ENCODE assay signal across 16 mouse cellular contexts in the genomic region with DNA sequence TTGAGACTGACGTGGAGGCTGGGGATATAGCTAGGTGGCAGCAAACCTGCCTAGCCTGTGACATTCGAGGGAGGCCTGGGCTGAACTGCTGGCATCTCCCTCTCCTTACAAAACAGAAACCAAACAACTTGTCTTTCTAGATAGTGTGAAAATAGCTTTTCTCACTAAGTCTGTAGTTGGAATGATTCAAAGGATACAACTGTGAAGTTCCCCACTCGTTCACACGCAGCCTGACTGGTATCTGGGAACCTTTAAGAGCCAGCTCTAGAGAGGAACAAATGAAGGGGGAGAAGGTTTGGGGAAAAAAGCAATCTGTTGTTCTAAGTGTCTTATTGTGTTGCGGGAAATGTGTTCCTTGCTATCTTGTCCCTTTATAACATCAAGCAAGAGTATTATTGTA. TPM values are rescaled to one million over a fixed set of nuclear protein-coding genes. Genes with fewer than 3 reads are reported as not detected.
DNase-seq lines count a peak whose midpoint lies in the region; ATAC-seq and TF ChIP-seq lines count a peak whose summit lies in the region.
"Had no signal": no experiment of that assay in that cellular context is flagged by ENCODE, and none has a peak within 500 bp of the region (broad histone marks: within the 10 kb centered on the region; RNA-seq: fewer than 3 reads in every experiment).

No protein-coding gene starts in this region.

- no peak for TF ChIP-seq CTCF in stomach, postnatal 0 days (IDR thresholded peaks at IDR 0.05; ENCODE audit: low read depth)

- H3K9me3 ChIP-seq in forebrain, embryonic 10.5 days = peaks cover 5% of the 10 kb centered on the region; the same call in 1 of the 2 replicates
- H3K9me3 ChIP-seq in forebrain, embryonic 16.5 days (ENCODE audit: control insufficient read depth, low read length) = no peaks in the 10 kb centered on the region
- no peaks in the 10 kb centered on the region for H3K9me3 ChIP-seq in heart, embryonic 13.5 days
- H3K9me3 ChIP-seq in lung, embryonic 15.5 days = no peaks in the 10 kb centered on the region
- H3K9me3 ChIP-seq in midbrain, embryonic 15.5 days = no peaks in the 10 kb centered on the region
- no peaks in the 10 kb centered on the region for H3K9me3 ChIP-seq in stomach, postnatal 0 days (ENCODE audit: control insufficient read depth, low read length)

- H3K9ac ChIP-seq in forebrain, embryonic 16.5 days (replicated peaks; ENCODE audit: low read depth, low read length) = no peak overlapping the region
- no peak overlapping the region for H3K9ac ChIP-seq in heart, embryonic 13.5 days
- H3K9ac ChIP-seq in lung, embryonic 15.5 days = no peak overlapping the region
- H3K9ac ChIP-seq in midbrain, embryonic 15.5 days = no peak overlapping the region
- H3K9ac ChIP-seq in stomach, postnatal 0 days (ENCODE audit: low read length) = no peak overlapping the region

- intact Hi-C loops in heart, postnatal 36 days (cut with DNase I) = no loop called here

- no peak for DNase-seq in forebrain, embryonic 10.5 days (ENCODE audit: extremely low spot score, low spot score)
- DNase-seq in heart, postnatal 36 days = no peak
- no peak for DNase-seq in lung, postnatal 4 days
- no peak for DNase-seq in stomach, postnatal 0 days (ENCODE audit: low spot score)
- DNase-seq: cerebellum, adult 9-10 months; lung, embryonic 14.5 days; spleen, adult 18-20 months; thymus, postnatal 36 days had no signal

- no peak for ATAC-seq in forebrain, embryonic 16.5 days
- no peak for ATAC-seq in heart, embryonic 13.5 days (ENCODE audit: extremely low read depth, insufficient number of reproducible peaks, low FRiP score, low TSS enrichment)
- ATAC-seq in lung, embryonic 15.5 days (ENCODE audit: borderline replicate concordance, extremely low read depth, low FRiP score, low TSS enrichment) = no peak
- no peak for ATAC-seq in midbrain, embryonic 15.5 days (replicated peaks)
- no peak for ATAC-seq in stomach, postnatal 0 days (ENCODE audit: low FRiP score, low TSS enrichment)

- WGBS in forebrain, embryonic 10.5 days = 86% methylated on average over 5 of the region's 5 CpGs
- 78% methylated on average over 5 of the region's 5 CpGs for WGBS in forebrain, embryonic 16.5 days
- WGBS in heart, embryonic 13.5 days = 72% methylated on average over 5 of the region's 5 CpGs
- 82% methylated on average over 5 of the region's 5 CpGs for WGBS in lung, embryonic 15.5 days
- 83% methylated on average over 5 of the region's 5 CpGs for WGBS in midbrain, embryonic 15.5 days
- WGBS in stomach, postnatal 0 days = 82% methylated on average over 5 of the region's 5 CpGs

- peak overlapping the region; percentile 98; the same call in 1 of the 2 replicates for H3K27ac ChIP-seq in forebrain, embryonic 10.5 days
- no peak overlapping the region for H3K27ac ChIP-seq in forebrain, embryonic 16.5 days (ENCODE audit: low read length)
- H3K27ac ChIP-seq in heart, embryonic 13.5 days (replicated peaks) = peak overlapping the region; percentile 92
- 0 out of 2 replicates have a peak overlapping the region, but pooled peaks have one; percentile 97 for H3K27ac ChIP-seq in lung, embryonic 15.5 days
- peak overlapping the region; percentile 94; the same call in 1 of the 2 replicates for H3K27ac ChIP-seq in midbrain, embryonic 15.5 days
- H3K27ac ChIP-seq in stomach, postnatal 0 days (replicated peaks) = no peak overlapping the region

- peaks cover 32% of the 10 kb centered on the region for H3K36me3 ChIP-seq in forebrain, embryonic 10.5 days (replicated peaks)
- H3K36me3 ChIP-seq in forebrain, embryonic 16.5 days (ENCODE audit: control insufficient read depth, insufficient read depth) = peaks cover 4% of the 10 kb centered on the region; the same call in 1 of the 2 replicates
- H3K36me3 ChIP-seq in heart, embryonic 13.5 days = peaks cover 25% of the 10 kb centered on the region
- H3K36me3 ChIP-seq in lung, embryonic 15.5 days = peaks cover 17% of the 10 kb centered on the region
- H3K36me3 ChIP-seq in midbrain, embryonic 15.5 days (replicated peaks) = no peaks in the 10 kb centered on the region; the same call in 1 of the 2 replicates
- no peaks in the 10 kb centered on the region; the same call in 1 of the 2 replicates for H3K36me3 ChIP-seq in stomach, postnatal 0 days (ENCODE audit: control insufficient read depth, insufficient read depth, low read length)

- H3K4me1 ChIP-seq in forebrain, embryonic 10.5 days = peaks cover 44% of the 10 kb centered on the region
- H3K4me1 ChIP-seq in forebrain, embryonic 16.5 days (replicated peaks; ENCODE audit: control insufficient read depth, insufficient read depth, low read length) = peaks cover 20% of the 10 kb centered on the region
- H3K4me1 ChIP-seq in heart, embryonic 13.5 days = peaks cover 53% of the 10 kb centered on the region
- peaks cover 34% of the 10 kb centered on the region for H3K4me1 ChIP-seq in lung, embryonic 15.5 days
- peaks cover 34% of the 10 kb centered on the region for H3K4me1 ChIP-seq in midbrain, embryonic 15.5 days
- peaks cover 5% of the 10 kb centered on the region; the same call in 1 of the 2 replicates for H3K4me1 ChIP-seq in stomach, postnatal 0 days (replicated peaks; ENCODE audit: control insufficient read depth, insufficient read depth)

- no peaks in the 10 kb centered on the region for H3K27me3 ChIP-seq in forebrain, embryonic 10.5 days (ENCODE audit: poor library complexity, severe bottlenecking)
- no peaks in the 10 kb centered on the region for H3K27me3 ChIP-seq in forebrain, embryonic 16.5 days (replicated peaks; ENCODE audit: control insufficient read depth, insufficient read depth, low read length)
- H3K27me3 ChIP-seq in heart, embryonic 13.5 days (replicated peaks) = no peaks in the 10 kb centered on the region; the same call in 1 of the 2 replicates
- H3K27me3 ChIP-seq in lung, embryonic 15.5 days = no peaks in the 10 kb centered on the region
- no peaks in the 10 kb centered on the region for H3K27me3 ChIP-seq in midbrain, embryonic 15.5 days (replicated peaks)
- no peaks in the 10 kb centered on the region for H3K27me3 ChIP-seq in stomach, postnatal 0 days (ENCODE audit: control insufficient read depth, insufficient read depth, low read length)

- H3K4me2 ChIP-seq in forebrain, embryonic 16.5 days (ENCODE audit: low read length) = no peak overlapping the region
- no peak overlapping the region; the same call in 1 of the 2 replicates for H3K4me2 ChIP-seq in heart, embryonic 13.5 days
- no peak overlapping the region for H3K4me2 ChIP-seq in lung, embryonic 15.5 days
- no peak overlapping the region for H3K4me2 ChIP-seq in midbrain, embryonic 15.5 days
- H3K4me2 ChIP-seq in stomach, postnatal 0 days (replicated peaks; ENCODE audit: low read depth) = no peak overlapping the region

- no peak for TF ChIP-seq EP300 in stomach, postnatal 0 days (optimal IDR thresholded peaks at IDR 0.05)

- H3K4me3 ChIP-seq in forebrain, embryonic 10.5 days = no peak overlapping the region
- no peak overlapping the region for H3K4me3 ChIP-seq in forebrain, embryonic 16.5 days (replicated peaks; ENCODE audit: low read length)
- H3K4me3 ChIP-seq in heart, embryonic 13.5 days = no peak overlapping the region
- H3K4me3 ChIP-seq in lung, embryonic 15.5 days = no peak overlapping the region
- H3K4me3 ChIP-seq in midbrain, embryonic 15.5 days = no peak overlapping the region
- no peak overlapping the region for H3K4me3 ChIP-seq in stomach, postnatal 0 days (ENCODE audit: low read depth, low read length)

RNA-seq across cellular contexts. Expression of a gene that starts 51.0 kb away (rescaled TPM):
- 54.3 and 56.6 TPM in 2 replicates for polyA plus RNA-seq in forebrain, embryonic 10.5 days (2016; fragmentation: Nextera tagmentation; extraction: Ambion mirVana)
- polyA plus RNA-seq in forebrain, embryonic 16.5 days (2015; fragmentation: Nextera tagmentation; extraction: Ambion mirVana) = 34.4 and 34.8 TPM in 2 replicates
- 24.2 and 25.6 TPM in 2 replicates for polyA plus RNA-seq in heart, embryonic 13.5 days (2015; fragmentation: Nextera tagmentation; extraction: Ambion mirVana)
- 1 to 10 TPM; 8.3 to 8.4 TPM for total RNA-seq in heart, postnatal 36 days (2021)
- polyA plus RNA-seq in lung, embryonic 15.5 days (2015; fragmentation: Nextera tagmentation; extraction: Ambion mirVana) = 35.3 and 39.6 TPM in 2 replicates
- polyA plus RNA-seq in midbrain, embryonic 15.5 days (2015; fragmentation: Nextera tagmentation; extraction: Ambion mirVana) = 31.3 and 31.6 TPM in 2 replicates
- polyA plus RNA-seq in stomach, postnatal 0 days (2015; fragmentation: Nextera tagmentation; extraction: Ambion mirVana) = 13.0 and 13.7 TPM in 2 replicates

RNA-seq across cellular contexts. Expression of a gene that starts 51.0 kb away (rescaled TPM):
- 0.16 and 0.34 TPM in 2 replicates for polyA plus RNA-seq in forebrain, embryonic 10.5 days (2016; fragmentation: Nextera tagmentation; extraction: Ambion mirVana)
- not detected in 2 replicates for polyA plus RNA-seq in forebrain, embryonic 16.5 days (2015; fragmentation: Nextera tagmentation; extraction: Ambion mirVana)
- polyA plus RNA-seq in heart, embryonic 13.5 days (2015; fragmentation: Nextera tagmentation; extraction: Ambion mirVana) = not detected in 2 replicates
- under 1 TPM; 0.22 to 0.31 TPM for total RNA-seq in heart, postnatal 36 days (2021)
- 0.12 TPM in 1 of 2 replicates, not detected in the other for polyA plus RNA-seq in lung, embryonic 15.5 days (2015; fragmentation: Nextera tagmentation; extraction: Ambion mirVana)
- polyA plus RNA-seq in midbrain, embryonic 15.5 days (2015; fragmentation: Nextera tagmentation; extraction: Ambion mirVana) = 0.21 TPM in 1 of 2 replicates, not detected in the other
- polyA plus RNA-seq in stomach, postnatal 0 days (2015; fragmentation: Nextera tagmentation; extraction: Ambion mirVana) = not detected in 2 replicates
- total RNA-seq: hematopoietic stem cell, adult 5-6 weeks; megakaryocyte progenitor cell, adult 5-6 weeks had no signal
- polyA plus RNA-seq: liver, embryonic 11.5 days; stomach, embryonic 16.5 days had no signal

RNA-seq across cellular contexts. Expression of a gene that starts 57.0 kb away (rescaled TPM):
- 27.2 and 27.5 TPM in 2 replicates for polyA plus RNA-seq in forebrain, embryonic 10.5 days (2016; fragmentation: Nextera tagmentation; extraction: Ambion mirVana)
- polyA plus RNA-seq in forebrain, embryonic 16.5 days (2015; fragmentation: Nextera tagmentation; extraction: Ambion mirVana) = 38.0 TPM in 2 replicates
- polyA plus RNA-seq in heart, embryonic 13.5 days (2015; fragmentation: Nextera tagmentation; extraction: Ambion mirVana) = 16.6 and 19.0 TPM in 2 replicates
- 10 to 100 TPM; 50.6 to 55.2 TPM for total RNA-seq in heart, postnatal 36 days (2021)
- polyA plus RNA-seq in lung, embryonic 15.5 days (2015; fragmentation: Nextera tagmentation; extraction: Ambion mirVana) = 21.5 and 23.2 TPM in 2 replicates
- 42.3 and 44.7 TPM in 2 replicates for polyA plus RNA-seq in midbrain, embryonic 15.5 days (2015; fragmentation: Nextera tagmentation; extraction: Ambion mirVana)
- 6.0 and 6.3 TPM in 2 replicates for polyA plus RNA-seq in stomach, postnatal 0 days (2015; fragmentation: Nextera tagmentation; extraction: Ambion mirVana)

Comparison
In these comparisons a context has a peak if more than half of its experiments do, and no peak if none do; other contexts are left out.
1. H3K27ac ChIP-seq: peak in forebrain, embryonic 10.5 days (single experiment), heart, embryonic 13.5 days (single experiment), lung, embryonic 15.5 days (single experiment) and midbrain, embryonic 15.5 days (single experiment); none in forebrain, embryonic 16.5 days (single experiment) and stomach, postnatal 0 days (single experiment).